Mouse (Mus musculus) cerebellum, adult 9-11 months (tissue): ENCODE measurements around the gene Fgfr2.

Experiments used
- DNase-seq: peaks from one replicate; pipeline ENCODE4 v3.0.0; 2022

The Fgfr2 gene

GRCm38 (mm10) chr7:132882343-132882742 lies 240.8 kb downstream of the Fgfr2 start:
- DNase-seq, result no peak

- DNase-seq, result no peak
Measured at GRCm38 (mm10) chr7:132880276-132880675, 242.9 kb downstream of the Fgfr2 start.

- DNase-seq, result no peak
Measured at GRCm38 (mm10) chr7:132875391-132876086, 247.6 kb downstream of the Fgfr2 start.

- no peak for DNase-seq
Measured at GRCm38 (mm10) chr7:132873043-132873442, 250.1 kb downstream of the Fgfr2 start.

- DNase-seq, result no peak
Measured at GRCm38 (mm10) chr7:132866316-132866715, 256.8 kb downstream of the Fgfr2 start.

GRCm38 (mm10) chr7:132859042-132859958 lies 263.9 kb downstream of the Fgfr2 start, which contains the start of gene Abraxas2:
TSS of gene Abraxas2 (plus strand) at chr7:132859225.
- peak; percentile 89 for DNase-seq

GRCm38 (mm10) chr7:132858043-132858608 lies 265.0 kb downstream of the Fgfr2 start:
- peak; percentile 32 for DNase-seq

GRCm38 (mm10) chr7:132856083-132856482 lies 267.1 kb downstream of the Fgfr2 start:
- DNase-seq, result no peak

GRCm38 (mm10) chr7:132853946-132854345 lies 269.2 kb downstream of the Fgfr2 start:
- DNase-seq, result peak; percentile 25

GRCm38 (mm10) chr7:132853361-132853760 lies 269.8 kb downstream of the Fgfr2 start:
- DNase-seq, result no peak

- DNase-seq, result peak; percentile 89
Measured at GRCm38 (mm10) chr7:132852173-132852844, 270.8 kb downstream of the Fgfr2 start, which contains the start of gene Eef1akmt2. TSS of gene Eef1akmt2 (minus strand) at chr7:132852673.

GRCm38 (mm10) chr7:132843152-132843551 lies 280.0 kb downstream of the Fgfr2 start:
- no peak for DNase-seq

- DNase-seq, result no peak
Measured at GRCm38 (mm10) chr7:132842455-132842854, 280.7 kb downstream of the Fgfr2 start.

GRCm38 (mm10) chr7:132841287-132841686 lies 281.9 kb downstream of the Fgfr2 start:
- DNase-seq, result no peak

GRCm38 (mm10) chr7:132830955-132831354 lies 292.2 kb downstream of the Fgfr2 start:
- no peak for DNase-seq

- DNase-seq, result no peak
Measured at GRCm38 (mm10) chr7:132824346-132825022, 298.7 kb downstream of the Fgfr2 start.

GRCm38 (mm10) chr7:132823832-132824231 lies 299.3 kb downstream of the Fgfr2 start:
- no peak for DNase-seq

GRCm38 (mm10) chr7:132820692-132821091 lies 302.5 kb downstream of the Fgfr2 start:
- no peak for DNase-seq

GRCm38 (mm10) chr7:132817056-132817455 lies 306.1 kb downstream of the Fgfr2 start:
- DNase-seq, result no peak

- DNase-seq, result no peak
Measured at GRCm38 (mm10) chr7:132816528-132816927, 306.6 kb downstream of the Fgfr2 start.

- no peak for DNase-seq
Measured at GRCm38 (mm10) chr7:132815081-132815480, 308.1 kb downstream of the Fgfr2 start.

GRCm38 (mm10) chr7:132814089-132814450 lies 309.1 kb downstream of the Fgfr2 start:
- DNase-seq, result no peak
